Mouse (Mus musculus) hematopoietic stem cell, adult 5-6 weeks (primary cell): ENCODE results near the gene Cdkal1. TPM values are rescaled to one million over a fixed set of nuclear protein-coding genes. Genes with fewer than 3 reads are reported as not detected.

Experiments used
- ATAC-seq, 2 experiments: fragments of 125-278 bp in 1 of 2; replicated peaks in 1 of 2; 2 replicates each; pipeline ENCODE4 v1.8.0; 2016 to 2017; ENCODE audit warnings: inconsistent platforms in 2 of 2, mild to moderate bottlenecking in 2 of 2, moderate number of reproducible peaks in 2 of 2, low read depth in 1 of 2, moderate TSS enrichment in 1 of 2; ENCODE audit not compliant: low FRiP score in 2 of 2, poor library complexity in 2 of 2, severe bottlenecking in 2 of 2, insufficient read depth in 1 of 2, low TSS enrichment in 1 of 2
- total RNA-seq: library from RNA; stranded (forward); fragments of 172-1452, 232-1000 nt; gene quantifications from 2 replicates; pipeline ENCODE4 v1.2.3, GENCODE M21; 2017

The Cdkal1 gene
- total RNA-seq, 1 experiment from 2014 or later = 57.8 TPM

GRCm38 (mm10) chr13:29262164-29262563, 593.3 kb downstream of the Cdkal1 start:
- ATAC-seq = no peak

- no peak for ATAC-seq
Observed at GRCm38 (mm10) chr13:29248535-29248934, 606.9 kb downstream of the Cdkal1 start.

- no peak for ATAC-seq
Observed at GRCm38 (mm10) chr13:29247800-29248199, 607.7 kb downstream of the Cdkal1 start.

GRCm38 (mm10) chr13:29235065-29235464, 620.4 kb downstream of the Cdkal1 start:
- ATAC-seq = peak in 1 of 2 experiments; percentile 51; a peak in 3 of 4 replicates

GRCm38 (mm10) chr13:29234442-29234841, 621.0 kb downstream of the Cdkal1 start:
- no peak for ATAC-seq

- no peak for ATAC-seq
Observed at GRCm38 (mm10) chr13:29233970-29234369, 621.5 kb downstream of the Cdkal1 start.

GRCm38 (mm10) chr13:29232681-29233080, 622.8 kb downstream of the Cdkal1 start:
- ATAC-seq = no peak

- no peak for ATAC-seq
Observed at GRCm38 (mm10) chr13:29224815-29225214, 630.7 kb downstream of the Cdkal1 start.

GRCm38 (mm10) chr13:29222261-29222838, 633.1 kb downstream of the Cdkal1 start:
- no peak for ATAC-seq

GRCm38 (mm10) chr13:29221646-29222045, 633.8 kb downstream of the Cdkal1 start:
- ATAC-seq = no peak

GRCm38 (mm10) chr13:29218594-29219230, 636.8 kb downstream of the Cdkal1 start:
- no peak for ATAC-seq

GRCm38 (mm10) chr13:29210159-29211021, 645.1 kb downstream of the Cdkal1 start:
- ATAC-seq = peak; percentile 60 to 84

- ATAC-seq = no peak
Observed at GRCm38 (mm10) chr13:29208749-29209148, 646.7 kb downstream of the Cdkal1 start.

- no peak for ATAC-seq
Observed at GRCm38 (mm10) chr13:29203856-29204255, 651.6 kb downstream of the Cdkal1 start.

- no peak for ATAC-seq
Observed at GRCm38 (mm10) chr13:29203426-29203825, 652.0 kb downstream of the Cdkal1 start.

GRCm38 (mm10) chr13:29202562-29202961, 652.9 kb downstream of the Cdkal1 start:
- no peak for ATAC-seq

GRCm38 (mm10) chr13:29199679-29200078, 655.8 kb downstream of the Cdkal1 start:
- ATAC-seq = no peak

GRCm38 (mm10) chr13:29196798-29197498, 658.5 kb downstream of the Cdkal1 start:
- ATAC-seq = no peak
